Mouse (Mus musculus) erythroid progenitor cell, adult 5-6 weeks (primary cell): ENCODE measurements around the gene E130114P18Rik. TPM values are rescaled to one million over a fixed set of nuclear protein-coding genes. Genes with fewer than 3 reads are reported as not detected.

ENCODE experiments used
- ATAC-seq: replicated peaks from 2 replicates; pipeline ENCODE4 v1.8.0; 2016; ENCODE audit warnings: moderate number of reproducible peaks, mild to moderate bottlenecking, moderate TSS enrichment, inconsistent platforms; ENCODE audit not compliant: poor library complexity, low FRiP score, severe bottlenecking
- total RNA-seq, 2 experiments: library from RNA; stranded (forward) in 1 of 2; stranded (reverse) in 1 of 2; fragments of 150-400 nt in 1 of 2; fragments of 186-747, 209-891 nt in 1 of 2; gene quantifications; 2 replicates each; pipeline versions ENCODE4 v1.2.3 to v1.2.4; 2015 to 2017; ENCODE audit warnings: low replicate concordance in 2 of 2

E130114P18Rik gene
- total RNA-seq, 2 experiments from 2014 or later, result not detected

GRCm38 (mm10) chr4:97805896-97806808 lies 28.3 kb upstream of the E130114P18Rik start:
- ATAC-seq, result no peak

- ATAC-seq, result no peak
These were observed 27.4 kb upstream of the E130114P18Rik start for GRCm38 (mm10) chr4:97805255-97805654.

GRCm38 (mm10) chr4:97804638-97805037 lies 26.8 kb upstream of the E130114P18Rik start:
- ATAC-seq, result no peak

- no peak for ATAC-seq
These were observed 25.9 kb upstream of the E130114P18Rik start for GRCm38 (mm10) chr4:97803791-97804190.

GRCm38 (mm10) chr4:97796505-97796904 lies 18.6 kb upstream of the E130114P18Rik start:
- no peak for ATAC-seq

GRCm38 (mm10) chr4:97795957-97796356 lies 18.1 kb upstream of the E130114P18Rik start:
- ATAC-seq, result no peak

- no peak for ATAC-seq
These were observed 17.0 kb upstream of the E130114P18Rik start for GRCm38 (mm10) chr4:97794865-97795264.

- ATAC-seq, result no peak
These were observed 16.1 kb upstream of the E130114P18Rik start for GRCm38 (mm10) chr4:97793931-97794330.

GRCm38 (mm10) chr4:97788537-97788936 lies 10.7 kb upstream of the E130114P18Rik start:
- ATAC-seq, result no peak

- no peak for ATAC-seq
These were observed 9.6 kb upstream of the E130114P18Rik start for GRCm38 (mm10) chr4:97787515-97787914.

- no peak for ATAC-seq
These were observed 8.7 kb upstream of the E130114P18Rik start for GRCm38 (mm10) chr4:97786571-97786970.

- no peak for ATAC-seq
These were observed 7.8 kb upstream of the E130114P18Rik start for GRCm38 (mm10) chr4:97785547-97786271.

- ATAC-seq, result no peak
These were observed 6.4 kb upstream of the E130114P18Rik start for GRCm38 (mm10) chr4:97784236-97784635.

- ATAC-seq, result no peak
These were observed 5.4 kb upstream of the E130114P18Rik start for GRCm38 (mm10) chr4:97783073-97783879.

GRCm38 (mm10) chr4:97782497-97782896 lies 4.6 kb upstream of the E130114P18Rik start:
- no peak for ATAC-seq

GRCm38 (mm10) chr4:97782069-97782468 lies 4.2 kb upstream of the E130114P18Rik start:
- 0 out of 2 replicates have a peak, but pooled peaks have one; percentile 33 for ATAC-seq

GRCm38 (mm10) chr4:97780666-97781435 lies 3.0 kb upstream of the E130114P18Rik start:
- ATAC-seq, result no peak

- ATAC-seq, result no peak
These were observed 2.1 kb upstream of the E130114P18Rik start for GRCm38 (mm10) chr4:97780024-97780423.
